Mouse (Mus musculus) lung, postnatal 0 days (tissue): ENCODE measurements around the gene Raly.

Experiments used
- CTCF ChIP-seq: IDR thresholded peaks from 2 replicates; pipeline ENCODE4 v1.5.1; 2016; ENCODE audit warnings: antibody characterized with exemption, mild to moderate bottlenecking
- EP300 ChIP-seq: IDR thresholded peaks from 2 replicates; pipeline ENCODE4 v1.6.1; 2016; ENCODE audit warnings: antibody characterized with exemption, mild to moderate bottlenecking, control low read depth

DNA sequence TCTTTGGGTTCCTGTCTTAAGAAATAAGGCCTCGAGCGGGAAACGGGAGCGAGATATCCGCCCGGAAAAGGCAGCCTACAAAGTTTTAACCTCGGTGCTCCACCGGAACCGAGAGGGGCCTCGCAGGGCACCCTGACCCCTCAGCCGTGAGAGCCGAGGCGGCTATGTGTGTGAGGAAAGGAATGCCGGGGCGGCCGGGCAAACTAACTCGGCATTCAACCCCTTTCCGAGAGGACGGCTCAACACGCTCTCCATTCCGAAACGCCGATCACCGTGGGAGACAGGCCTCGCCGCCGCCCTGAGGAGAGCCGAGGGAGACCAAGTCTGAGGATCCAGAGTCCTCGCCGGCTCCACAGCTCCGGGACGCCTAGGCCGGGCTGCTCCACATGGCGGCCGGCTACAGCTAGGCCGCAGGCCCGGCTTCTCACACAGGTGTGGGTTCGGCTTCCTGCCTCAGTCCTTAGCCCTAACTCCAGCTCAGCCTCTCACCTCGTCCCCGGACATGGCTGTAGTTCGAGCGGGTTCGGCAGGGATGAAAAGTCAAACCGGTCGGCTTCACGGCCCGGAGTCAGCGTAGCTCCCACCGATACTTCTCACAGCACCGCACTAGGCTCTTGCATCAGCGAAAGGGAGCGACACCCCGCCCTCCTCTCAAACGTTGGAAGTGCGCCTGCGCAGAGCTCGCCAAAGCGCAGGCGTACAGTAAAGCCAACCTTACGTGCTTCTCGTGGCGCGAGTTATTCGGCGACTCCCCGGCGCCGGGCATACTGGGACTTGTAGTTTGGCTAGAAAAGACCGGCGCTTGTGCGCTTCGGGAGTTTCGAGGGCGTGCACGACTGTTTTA is 101.5 kb downstream of the Raly start, which contains the start of gene Eif2s2:
- TF ChIP-seq CTCF = peak; percentile 9
- no peak for TF ChIP-seq EP300
